Mouse (Mus musculus): ENCODE measurements around the gene Pmm1.
A peak's percentile ranks its signal among the peaks of the same experiment; 100 is the strongest.
"Not testable (repeated sequence)": the region's sequence is repeated elsewhere in the genome, so short reads cannot be mapped to it uniquely, and the experiment has no call there.

The Pmm1 gene

DNA sequence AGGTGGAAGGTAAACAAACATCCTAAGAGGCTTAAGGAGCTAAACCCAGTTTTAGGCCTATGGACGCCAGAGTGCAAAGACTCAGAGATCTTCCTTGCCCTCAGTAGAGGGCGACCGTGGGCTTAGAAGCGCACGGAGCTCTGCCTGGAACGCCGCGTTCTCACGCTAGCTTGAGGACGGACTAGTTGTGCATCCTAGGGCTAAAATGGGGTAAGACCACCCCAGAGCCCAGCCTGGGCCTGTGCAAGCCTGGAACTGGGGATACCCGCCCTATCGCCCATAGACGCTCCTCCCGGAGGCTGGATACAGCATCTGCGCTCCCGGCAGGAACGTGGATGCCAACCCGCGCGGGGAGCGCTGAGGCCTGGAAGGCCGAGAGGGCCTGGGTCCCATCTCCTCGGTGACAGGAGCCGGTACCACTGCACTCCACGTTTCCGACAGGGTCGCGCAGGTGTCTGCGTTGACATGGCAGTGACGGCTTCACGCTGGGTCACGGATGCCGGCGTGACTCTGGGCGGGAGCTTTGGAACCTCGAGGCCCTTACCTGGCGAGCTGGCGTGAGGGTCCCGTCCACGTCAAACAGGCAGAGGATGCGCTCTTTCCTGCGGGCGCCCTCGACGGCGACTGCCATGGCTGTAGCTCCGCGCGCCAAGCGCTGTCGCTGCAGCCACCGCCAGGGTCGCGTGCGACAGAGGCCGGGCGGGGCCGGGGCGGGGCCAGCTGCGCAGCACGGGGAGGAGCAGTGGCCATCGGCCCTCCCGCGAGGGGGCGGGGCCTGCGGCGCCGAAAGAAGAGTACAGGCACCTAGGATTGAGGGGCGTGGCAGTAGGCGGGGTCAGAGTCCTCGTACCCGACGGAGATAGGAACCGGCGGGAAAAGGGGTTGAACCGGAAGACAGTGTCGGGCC is at the start of gene Pmm1:
Gene Pmm1 (minus strand): TSS at position 760 of the 907 bp plus-strand sequence.
- peak; percentile 99 for DNase-seq (ENCODE audit: low read depth, low spot score)

DNA sequence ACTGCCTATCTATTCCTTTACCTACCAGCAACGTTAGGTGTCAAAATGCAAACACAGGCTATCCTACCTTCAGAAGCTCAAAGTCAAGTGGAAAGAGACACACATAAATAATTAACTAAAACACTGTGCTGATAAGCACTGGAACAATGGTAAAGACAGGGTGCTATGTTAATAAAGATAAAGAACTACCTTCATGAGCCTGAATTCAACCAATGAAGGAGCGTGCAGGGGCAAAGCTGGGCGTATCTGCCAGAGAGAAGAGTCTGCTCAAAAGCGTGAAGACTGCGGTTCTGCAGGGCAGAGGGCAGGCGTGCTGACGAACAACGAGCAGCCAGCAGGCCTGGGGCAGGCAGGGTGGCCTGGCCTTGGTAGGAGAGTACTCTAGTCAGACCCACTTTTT is 43.5 kb upstream of the Pmm1 start:
- no peak for DNase-seq (ENCODE audit: low read depth, low spot score)

DNA sequence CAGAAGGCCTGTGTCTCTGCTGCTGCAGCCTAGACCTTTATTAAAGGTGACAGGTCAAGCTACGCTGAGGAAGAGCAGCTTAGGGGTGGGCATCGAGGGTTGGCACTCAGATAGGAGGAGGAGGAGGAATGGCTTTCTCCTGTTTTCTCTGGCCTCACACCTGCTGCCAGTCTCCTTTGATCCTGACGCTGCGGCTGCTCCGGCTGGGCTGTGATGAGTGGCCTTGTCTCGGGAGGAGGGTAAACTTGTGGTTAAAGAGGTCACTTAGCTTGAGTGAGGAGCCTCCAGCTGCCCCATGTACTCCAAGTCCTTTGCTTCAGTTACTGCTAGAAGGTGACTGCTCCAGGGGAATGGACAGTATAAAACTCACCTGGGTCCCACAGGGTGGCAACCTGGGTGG is 33.3 kb upstream of the Pmm1 start:
- no peak for DNase-seq (ENCODE audit: low read depth, low spot score)

DNA sequence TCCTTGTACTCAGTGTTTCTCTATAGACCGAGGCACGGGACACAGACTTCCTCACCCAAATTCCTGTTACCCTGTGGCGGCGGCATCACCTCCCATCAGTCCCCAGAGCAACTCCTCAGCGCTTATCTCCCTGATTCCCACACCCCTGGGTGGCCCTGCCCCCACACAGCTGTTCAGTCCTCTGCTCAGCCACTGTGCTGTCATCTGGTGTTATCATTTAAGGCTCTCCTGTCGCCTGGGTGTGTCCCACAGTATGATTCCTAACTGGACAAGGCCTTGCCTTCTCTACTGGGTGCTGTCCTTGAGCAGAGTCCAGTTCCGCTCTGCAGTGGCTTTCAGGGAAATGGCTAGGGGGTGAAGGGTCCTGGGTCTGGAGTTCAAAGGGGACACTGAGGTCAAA is 29.8 kb upstream of the Pmm1 start:
- DNase-seq (ENCODE audit: low read depth, low spot score), result peak; percentile 68

DNA sequence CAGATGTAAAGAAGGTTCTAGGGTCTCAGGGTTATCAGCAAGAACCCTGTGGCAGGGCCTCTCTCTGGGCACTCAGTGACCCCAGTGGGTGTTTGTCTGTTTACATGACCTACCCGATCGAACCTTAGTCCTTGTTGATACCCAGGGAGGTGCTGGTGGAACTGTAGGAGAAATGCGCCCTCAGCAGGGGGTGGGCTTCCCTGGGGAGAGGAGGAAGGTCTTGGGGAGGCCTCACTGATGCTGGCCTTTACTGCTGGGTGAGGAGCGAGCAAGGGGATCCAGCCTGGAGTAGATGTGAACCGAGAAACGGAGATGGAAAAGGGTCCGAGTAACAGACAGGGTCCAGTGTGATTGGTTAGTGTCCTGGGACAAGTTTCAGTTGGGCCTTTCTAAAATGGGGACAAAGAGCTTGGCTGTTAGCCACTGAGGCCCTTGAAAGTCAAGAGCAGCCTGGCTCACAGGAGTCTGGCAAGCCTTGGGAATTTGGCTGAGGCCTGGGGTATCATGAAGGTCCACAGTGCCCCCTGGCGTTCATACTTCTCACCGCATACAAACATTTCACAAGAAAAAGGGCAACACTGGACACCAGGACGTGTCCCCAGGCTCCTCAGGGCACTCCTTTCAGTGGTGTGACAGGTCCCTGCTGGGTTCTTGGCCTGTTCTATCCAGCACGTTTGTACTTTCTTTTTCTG is 28.8 kb upstream of the Pmm1 start:
- peak; percentile 84 for DNase-seq (ENCODE audit: low read depth, low spot score)

DNA sequence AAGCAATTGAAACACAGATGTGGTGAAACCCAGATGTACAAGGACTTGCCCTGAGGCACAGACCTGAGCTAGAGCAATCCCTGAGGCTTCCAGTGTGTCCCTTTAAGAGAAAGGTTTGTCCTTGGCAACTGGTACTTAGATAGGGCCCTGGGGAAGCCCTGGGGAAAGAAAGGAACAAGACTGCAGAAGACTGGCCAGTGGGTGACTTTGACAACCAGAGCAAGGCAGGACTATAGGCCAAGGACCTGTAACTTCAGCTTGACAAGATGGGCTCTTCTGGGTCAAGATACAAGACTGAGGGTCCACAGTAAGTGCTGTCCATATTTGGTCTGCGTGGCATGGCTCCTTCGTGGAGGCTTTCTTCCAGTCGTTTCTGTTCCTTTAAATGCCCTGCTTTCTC is 26.9 kb upstream of the Pmm1 start, which contains the start of gene Xrcc6:
Gene Xrcc6 (plus strand): TSS at position 190 of the 400 bp plus-strand sequence.
- no peak for DNase-seq (ENCODE audit: low read depth, low spot score)

DNA sequence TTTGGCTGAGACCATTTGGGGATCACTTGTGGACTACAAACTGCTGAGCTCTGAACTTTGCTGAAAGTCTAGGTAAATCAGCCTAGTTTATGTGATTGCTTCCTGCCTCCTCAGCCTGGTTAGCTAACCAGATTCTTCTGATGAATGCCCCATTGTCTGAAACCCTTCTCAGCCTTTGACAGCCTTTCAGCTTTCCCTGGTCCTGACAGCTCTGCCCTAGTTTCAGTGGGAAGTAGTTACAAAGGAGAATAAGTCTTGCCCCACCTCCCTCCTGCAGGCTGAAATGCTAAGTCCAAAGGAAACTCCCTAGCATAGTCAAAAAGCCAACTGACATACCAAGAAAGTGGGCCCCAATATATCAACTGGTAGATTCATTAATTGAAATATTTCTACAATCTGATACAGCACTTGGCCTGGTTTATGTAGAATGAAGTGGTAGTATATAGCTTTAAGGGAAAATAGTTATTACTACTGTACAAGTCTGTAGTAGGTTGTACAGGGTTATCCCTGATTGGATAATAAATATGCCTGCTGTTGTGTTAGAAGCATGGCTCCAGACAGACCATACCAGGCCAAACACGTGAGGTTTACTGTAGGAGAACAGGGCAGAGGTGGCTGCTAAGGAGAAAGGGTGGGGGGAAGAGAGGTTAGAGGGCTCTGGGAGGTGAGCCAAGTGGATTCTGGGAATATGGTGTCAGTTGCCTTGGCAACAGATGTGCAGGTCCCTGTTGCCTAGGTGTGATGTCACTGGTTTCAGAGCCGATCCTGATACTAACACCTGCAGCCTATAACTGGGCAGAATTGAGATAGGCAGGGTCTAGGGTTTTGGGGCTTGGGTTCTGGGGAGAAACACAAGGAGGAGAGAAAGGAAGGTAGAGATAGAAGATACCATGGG is 24.8 kb upstream of the Pmm1 start:
- DNase-seq (ENCODE audit: low read depth, low spot score), result no peak

DNA sequence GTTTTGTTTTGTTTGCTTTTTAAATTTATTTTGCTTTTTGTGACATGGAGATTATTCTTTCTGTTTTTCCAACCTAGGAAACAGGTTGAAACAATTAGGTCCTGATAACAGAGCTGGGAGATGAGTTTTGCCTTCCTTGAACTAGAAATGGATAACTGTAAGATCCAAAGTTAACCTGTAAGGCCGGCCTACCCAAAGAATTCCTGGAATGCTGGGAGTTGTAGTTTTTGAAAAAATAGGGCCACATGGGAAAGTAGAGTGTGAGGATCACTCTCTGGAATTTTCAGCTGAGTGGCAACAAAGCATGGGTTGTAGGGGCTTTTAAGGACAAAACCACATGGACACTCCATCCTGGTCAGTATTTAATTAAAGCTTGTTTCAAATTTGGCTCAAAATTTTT is 21.4 kb upstream of the Pmm1 start:
- no peak for DNase-seq (ENCODE audit: low read depth, low spot score)

DNA sequence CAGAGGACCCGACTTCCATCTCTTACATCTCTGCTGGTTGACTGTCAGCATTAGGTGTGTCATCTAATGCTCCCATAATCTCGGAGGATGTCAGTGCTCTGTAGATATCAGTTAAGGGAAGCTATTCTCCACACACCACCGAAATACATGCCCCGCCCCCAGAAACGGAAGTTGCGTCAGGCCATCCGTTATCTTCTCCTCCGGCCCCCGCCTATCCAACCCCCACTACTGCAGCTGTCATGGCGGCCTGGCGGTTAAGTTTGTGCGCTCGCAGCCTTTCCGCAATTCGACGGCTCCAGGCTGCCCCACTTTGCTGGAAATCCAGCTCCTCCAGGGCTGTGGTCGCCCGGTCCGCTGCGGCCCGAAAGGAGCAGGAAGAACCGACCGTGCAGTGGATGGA is 19.6 kb upstream of the Pmm1 start, which contains the start of gene 1700029P11Rik:
Gene 1700029P11Rik (plus strand): TSS at position 220 of the 400 bp plus-strand sequence.
- DNase-seq (ENCODE audit: low read depth, low spot score), result no peak

DNA sequence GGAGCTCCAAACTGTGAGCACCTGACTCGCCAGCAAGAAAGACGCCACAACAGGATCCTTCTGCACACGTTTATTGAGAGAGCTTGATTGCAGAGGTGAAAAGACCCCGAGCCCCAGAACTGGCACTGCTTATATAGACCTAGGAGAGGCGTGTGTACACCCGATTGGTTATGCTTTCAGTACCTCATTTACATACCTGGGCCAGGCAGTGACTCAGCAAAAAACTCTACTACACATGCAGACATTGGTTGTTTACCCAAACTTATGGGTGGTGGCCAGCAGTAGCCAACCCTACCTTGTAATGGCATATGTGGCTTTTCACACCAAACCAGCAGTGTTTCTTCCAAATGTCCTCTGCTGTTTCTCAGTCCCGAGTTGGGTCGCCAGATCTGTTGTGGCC is 14.4 kb upstream of the Pmm1 start:
- DNase-seq (ENCODE audit: low read depth, low spot score), result not testable (repeated sequence)

DNA sequence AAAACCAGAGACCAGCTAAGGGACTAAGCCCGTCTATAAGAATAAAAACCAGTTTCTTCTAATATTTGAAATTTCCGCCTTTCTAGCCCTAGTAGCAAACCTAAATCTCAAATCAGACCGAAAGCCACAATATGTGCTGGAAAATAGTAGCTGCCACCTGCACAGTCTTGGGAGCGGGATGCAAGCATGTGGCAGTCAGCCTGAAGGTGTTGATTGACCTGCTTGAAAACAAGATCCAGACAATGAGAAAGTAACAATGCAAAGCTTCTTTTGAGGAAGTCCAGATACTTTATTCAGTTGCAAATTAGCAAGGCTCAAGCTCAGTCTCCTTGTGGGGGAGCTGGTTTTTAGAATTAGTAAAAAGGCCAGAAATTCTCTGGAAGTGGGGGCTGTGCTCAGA is 9.8 kb upstream of the Pmm1 start:
- DNase-seq (ENCODE audit: low read depth, low spot score), result not testable (repeated sequence)

DNA sequence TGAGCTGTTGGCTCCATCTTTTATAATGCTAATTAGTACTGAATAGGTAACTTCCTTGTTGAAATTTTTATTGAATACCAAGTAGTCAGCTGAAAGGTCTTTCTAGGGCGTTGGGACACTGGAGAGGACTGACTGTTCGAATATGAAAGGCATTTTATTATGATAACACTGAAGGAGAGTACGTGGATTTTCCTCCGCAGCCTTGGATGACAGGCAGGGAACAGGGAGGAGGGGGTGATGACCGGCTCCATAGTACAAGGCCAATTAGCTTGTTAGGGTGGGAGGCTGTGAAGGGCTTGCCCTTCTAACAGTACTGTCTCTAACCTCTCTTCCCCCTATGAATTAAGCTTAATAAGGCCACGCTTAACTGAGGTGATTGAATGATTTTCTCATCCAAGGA is 8.9 kb upstream of the Pmm1 start:
- not testable (repeated sequence) for DNase-seq (ENCODE audit: low read depth, low spot score)

DNA sequence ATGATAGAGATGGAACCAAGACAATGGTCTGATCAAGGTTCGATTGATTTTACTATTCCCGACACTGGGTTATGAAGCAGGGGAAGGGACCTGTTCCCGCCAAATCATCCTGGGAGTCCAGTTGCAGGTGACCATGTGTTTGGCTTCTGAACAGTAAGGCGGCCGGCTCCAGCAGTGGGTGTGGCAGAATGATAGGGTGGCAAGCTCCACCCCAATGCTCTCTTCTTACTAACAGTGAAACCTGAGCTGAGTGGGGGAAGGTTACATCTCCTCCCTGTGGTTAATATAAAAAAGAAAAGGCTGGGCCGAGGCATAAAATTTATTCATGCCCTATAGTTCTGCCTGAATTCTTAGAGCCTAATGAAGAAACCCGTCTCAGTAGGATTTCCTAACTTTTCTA is 8.4 kb upstream of the Pmm1 start:
- DNase-seq (ENCODE audit: low read depth, low spot score), result no peak

DNA sequence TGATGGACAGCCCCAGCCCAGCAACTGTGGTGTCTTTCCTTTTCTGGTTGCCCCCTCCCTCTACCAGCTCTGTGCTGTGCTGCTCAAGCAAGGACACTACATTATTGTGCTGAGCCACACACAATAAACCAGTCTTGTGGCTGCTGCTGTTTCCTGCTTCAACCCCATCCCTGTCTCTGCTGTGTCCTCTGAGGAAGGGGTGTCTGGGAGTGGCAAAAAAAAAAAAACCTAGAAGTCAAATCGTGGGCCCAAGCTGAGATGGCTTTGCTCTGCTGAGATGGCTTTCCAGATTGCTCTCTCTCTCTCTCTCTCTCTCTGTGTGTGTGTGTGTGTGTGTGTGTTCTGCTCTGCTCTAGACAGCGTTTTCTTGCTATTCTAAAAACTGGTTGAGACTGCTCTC is 7.7 kb upstream of the Pmm1 start:
- no peak for DNase-seq (ENCODE audit: low read depth, low spot score)

DNA sequence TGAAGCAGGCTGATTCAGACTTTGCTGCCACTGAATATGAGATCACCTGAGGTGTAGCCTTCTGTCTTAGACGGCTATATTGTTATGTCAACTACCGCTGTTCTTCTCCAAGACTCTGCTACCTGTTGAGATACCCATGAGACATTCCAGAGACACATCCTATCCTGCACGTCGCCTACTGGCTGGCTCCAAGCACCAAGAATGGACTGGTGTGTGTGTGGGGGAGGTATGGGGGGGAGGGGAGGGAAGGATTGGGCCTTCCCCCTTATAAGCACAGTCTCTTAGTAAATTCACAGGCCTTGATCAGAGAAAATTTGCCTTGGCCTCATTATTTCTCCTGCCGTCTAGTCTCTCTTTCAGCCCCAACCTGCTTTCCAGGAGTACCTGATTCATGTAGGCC is 7.1 kb upstream of the Pmm1 start:
- no peak for DNase-seq (ENCODE audit: low read depth, low spot score)

DNA sequence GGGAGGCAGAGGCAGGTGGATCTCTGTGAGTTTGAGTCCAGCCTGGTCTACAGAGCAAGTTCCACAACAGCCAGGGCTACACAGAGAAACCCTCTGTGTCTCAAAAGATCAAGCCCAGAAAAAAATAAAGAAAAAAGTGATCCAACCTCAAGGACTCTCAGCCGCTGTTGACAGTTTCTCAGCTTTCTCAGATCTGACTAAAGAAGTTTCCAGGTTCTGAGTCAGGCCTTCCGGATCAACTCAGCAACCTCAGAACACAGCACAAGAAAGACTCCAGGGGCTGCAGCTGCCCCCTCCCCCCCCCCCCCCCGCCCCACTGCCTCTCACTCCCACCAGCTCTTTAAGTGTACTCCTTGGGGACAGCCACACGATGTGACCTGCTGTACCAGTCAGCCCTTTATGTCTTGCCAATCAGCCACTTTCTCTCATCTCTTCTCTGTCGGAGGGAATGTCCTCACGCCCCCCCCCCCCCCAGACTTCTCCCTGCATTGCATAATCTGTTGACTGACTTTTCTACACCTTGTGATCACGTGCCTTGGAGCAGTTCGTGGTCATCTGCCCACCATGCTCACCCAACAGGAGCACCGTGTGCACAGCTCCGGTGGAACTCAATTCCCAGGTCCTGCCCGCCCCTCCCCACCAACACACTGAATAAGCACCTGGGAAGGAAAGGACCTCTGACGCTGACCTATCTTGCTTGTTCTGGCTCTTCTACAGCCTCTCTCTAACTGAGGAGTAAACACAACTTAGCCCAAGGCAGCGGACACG is 5.5 kb upstream of the Pmm1 start:
- no peak for DNase-seq (ENCODE audit: low read depth, low spot score)

DNA sequence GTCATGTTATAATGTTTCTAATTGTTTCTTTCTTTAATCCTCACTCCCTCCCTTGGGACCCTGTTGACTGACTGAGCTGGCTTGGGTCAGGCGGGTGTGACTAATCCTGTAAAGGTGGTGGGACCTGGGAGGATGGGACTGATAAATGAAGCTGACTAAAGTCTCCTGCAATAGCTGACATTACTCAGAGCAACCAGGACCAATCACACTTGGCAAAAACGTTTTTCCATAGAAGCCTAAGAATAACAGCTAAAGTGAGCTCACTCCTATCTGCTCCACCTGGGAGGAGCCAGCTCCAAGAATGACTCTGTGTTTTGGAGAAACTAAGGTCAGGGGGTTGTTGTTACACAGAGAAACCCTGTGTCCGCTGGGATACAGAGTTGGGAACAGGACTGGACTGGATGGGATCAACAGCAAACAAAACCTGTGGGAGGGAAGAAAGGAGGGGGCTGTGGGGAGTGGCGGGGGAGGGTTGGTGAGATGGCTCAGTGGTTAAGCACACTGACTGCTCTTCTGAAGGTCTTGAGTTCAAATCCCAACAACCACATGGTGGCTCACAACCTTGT is 4.3 kb upstream of the Pmm1 start:
- no peak for DNase-seq (ENCODE audit: low read depth, low spot score)

DNA sequence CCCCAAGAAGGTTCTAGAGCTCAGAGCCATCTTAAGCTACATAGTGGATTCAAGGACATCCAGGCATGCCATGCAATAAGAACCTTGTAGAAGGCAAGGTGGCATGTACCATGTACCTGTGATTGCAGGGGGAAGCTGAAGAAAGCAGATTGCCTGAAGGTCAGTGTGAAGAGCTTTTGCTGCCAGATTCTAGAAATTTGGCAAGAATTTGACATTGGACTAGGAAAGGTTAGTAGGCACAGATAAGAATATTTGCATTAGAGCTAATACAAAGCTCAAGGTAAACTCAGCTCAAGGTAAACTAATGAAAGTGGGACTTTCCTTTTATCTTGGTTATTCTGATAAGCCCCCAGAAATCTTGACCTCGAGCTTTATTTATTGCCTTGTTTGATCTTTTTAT is 3.5 kb upstream of the Pmm1 start:
- no peak for DNase-seq (ENCODE audit: low read depth, low spot score)

DNA sequence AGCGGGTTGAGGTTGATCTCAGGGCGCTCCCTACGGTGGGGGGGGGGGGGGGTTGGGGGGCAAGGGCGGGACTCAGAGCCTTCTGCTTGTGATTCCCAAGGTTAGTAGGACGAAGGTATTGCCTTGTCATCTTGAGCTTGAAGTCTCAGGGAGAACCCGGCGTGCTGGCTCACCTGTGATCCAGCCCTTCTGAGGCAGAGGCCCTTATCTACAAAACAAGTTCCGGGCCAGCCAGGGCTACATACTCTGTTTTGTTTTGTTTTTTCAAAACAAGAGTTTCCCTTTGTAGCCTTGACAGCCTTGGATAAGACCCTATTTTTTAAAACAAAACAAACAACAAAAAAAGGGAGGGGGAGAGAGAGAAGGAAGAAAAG is 335 bp upstream of the Pmm1 start:
- no peak for DNase-seq (ENCODE audit: low read depth, low spot score)

DNA sequence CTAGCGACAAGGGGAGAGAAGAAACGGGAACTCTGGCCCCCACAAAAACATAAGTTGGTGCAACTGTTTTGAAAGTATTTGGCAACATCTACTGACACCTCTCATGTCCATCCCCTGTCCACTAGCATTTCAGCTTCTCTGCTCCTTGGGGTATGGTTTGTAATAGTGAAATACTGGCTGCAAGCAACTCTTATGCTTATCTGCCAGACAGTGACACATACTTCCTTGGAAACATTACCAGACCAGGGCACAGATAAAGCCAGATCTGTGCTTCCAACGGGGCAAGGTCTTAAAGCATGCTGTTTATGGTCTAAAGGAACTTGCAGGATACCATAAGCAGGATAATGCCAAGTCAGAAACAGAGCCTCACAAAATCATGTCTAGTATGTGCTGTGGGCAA is 1.8 kb downstream of the Pmm1 start:
- DNase-seq (ENCODE audit: low read depth, low spot score), result no peak

DNA sequence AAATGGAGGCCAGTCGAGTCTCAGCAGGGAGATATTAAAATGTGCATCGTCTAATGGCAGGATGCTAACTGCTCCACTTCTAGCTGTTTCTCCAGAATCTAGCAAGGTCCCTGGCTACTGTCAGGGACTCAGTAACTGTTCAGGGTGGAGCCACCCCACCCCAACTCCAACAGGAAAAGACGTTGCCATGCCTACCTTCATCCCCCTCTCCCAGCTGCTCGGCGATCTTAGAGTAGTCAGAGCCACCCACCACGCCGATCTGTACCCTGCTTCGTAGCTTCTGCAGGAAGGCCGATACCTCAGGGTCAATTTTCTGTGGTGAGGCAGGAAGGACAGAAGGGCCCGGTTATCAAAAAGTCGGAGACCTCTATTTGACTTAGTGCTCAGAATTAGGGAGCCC is 3.1 kb downstream of the Pmm1 start:
- no peak for DNase-seq (ENCODE audit: low read depth, low spot score)
